Mouse (Mus musculus) testis, adult 2 months (tissue): ENCODE results near the gene Nrip2.

ENCODE experiments used
- CTCF ChIP-seq: fragments of 200-500 bp; IDR thresholded peaks from 2 replicates; pipeline ENCODE4 v1.5.1; 2012; ENCODE audit warnings: low read depth, mild to moderate bottlenecking, inconsistent platforms, low read length, moderate library complexity; ENCODE audit not compliant: control insufficient read depth, insufficient read depth, insufficient replicate concordance
- POLR2A ChIP-seq: fragments of 200-500 bp; IDR thresholded peaks from 2 replicates; pipeline ENCODE4 v1.6.1; 2012; ENCODE audit warnings: low read depth, mild to moderate bottlenecking, inconsistent platforms, low read length, moderate library complexity; ENCODE audit not compliant: control insufficient read depth

GRCm38 (mm10) chr6:128423496-128424268, 24.6 kb downstream of the Nrip2 start:
- TF ChIP-seq CTCF (no peak), POLR2A (no peak)
